Mouse (Mus musculus) left cerebral cortex, postnatal 14 days (tissue): ENCODE results near the gene 2310011J03Rik. TPM values are rescaled to one million over a fixed set of nuclear protein-coding genes. Genes with fewer than 3 reads are reported as not detected.
A peak's percentile ranks its signal among the peaks of the same experiment; 100 is the strongest.

Experiments
- DNase-seq, 2 experiments: peaks; one replicate each; pipeline ENCODE4 v3.0.0; 2021 to 2022; ENCODE audit warnings: low spot score in 2 of 2, mixed read lengths in 1 of 2
- intact Hi-C: fragments of 180-260 bp; cut with DNase I; formaldehyde crosslinking; loops from one replicate; pipeline ENCODE4 v1.15.1; 2025
- total RNA-seq, 2 experiments: library from RNA; stranded (reverse); gene quantifications; 2 replicates each; pipeline ENCODE4 v1.2.3; 2021

The 2310011J03Rik gene
- total RNA-seq, 2 experiments from 2014 or later = 21.2 to 25.5 TPM

- DNase-seq = no peak
- intact Hi-C loops = no loop called here
These were observed 1.6 kb upstream of the 2310011J03Rik start for GRCm38 (mm10) chr10:80321670-80322581.

GRCm38 (mm10) chr10:80321014-80321669 is 805 bp upstream of the 2310011J03Rik start:
- DNase-seq = no peak
- intact Hi-C loops = no loop called here

- no peak for DNase-seq
- intact Hi-C loops = no loop called here
These were observed 3.3 kb downstream of the 2310011J03Rik start for GRCm38 (mm10) chr10:80317011-80317410.

GRCm38 (mm10) chr10:80316359-80316781 is 4.0 kb downstream of the 2310011J03Rik start:
- DNase-seq = no peak
- intact Hi-C loops = no loop called here

GRCm38 (mm10) chr10:80315315-80315714 is 5.0 kb downstream of the 2310011J03Rik start:
- intact Hi-C loops = no loop called here
- no peak for DNase-seq

- intact Hi-C loops = no loop called here
- DNase-seq = no peak
These were observed 5.8 kb downstream of the 2310011J03Rik start for GRCm38 (mm10) chr10:80314494-80315001.

GRCm38 (mm10) chr10:80313627-80314201 is 6.6 kb downstream of the 2310011J03Rik start:
- no peak for DNase-seq
- intact Hi-C loops = no loop called here

- no peak for DNase-seq
- intact Hi-C loops = no loop called here
These were observed 7.5 kb downstream of the 2310011J03Rik start for GRCm38 (mm10) chr10:80312586-80313504.

GRCm38 (mm10) chr10:80311560-80311959 is 8.8 kb downstream of the 2310011J03Rik start:
- no peak for DNase-seq
- intact Hi-C loops = no loop called here

GRCm38 (mm10) chr10:80304862-80305261 is 15.5 kb downstream of the 2310011J03Rik start:
- intact Hi-C loops = no loop called here
- no peak for DNase-seq

GRCm38 (mm10) chr10:80304458-80304857 is 15.9 kb downstream of the 2310011J03Rik start:
- intact Hi-C loops = no loop called here
- DNase-seq = no peak

- DNase-seq = peak; percentile 66 to 75
- intact Hi-C loops = no loop called here
These were observed 17.9 kb downstream of the 2310011J03Rik start for GRCm38 (mm10) chr10:80302471-80302881.

GRCm38 (mm10) chr10:80302082-80302355 is 18.3 kb downstream of the 2310011J03Rik start:
- no peak for DNase-seq
- intact Hi-C loops = no loop called here

GRCm38 (mm10) chr10:80301256-80302081 is 18.9 kb downstream of the 2310011J03Rik start:
- intact Hi-C loops = no loop called here
- DNase-seq = no peak

GRCm38 (mm10) chr10:80300672-80301181 is 19.6 kb downstream of the 2310011J03Rik start:
- intact Hi-C loops = no loop called here
- DNase-seq = peak; percentile 62 to 74

- no peak for DNase-seq
- intact Hi-C loops = no loop called here
These were observed 20.5 kb downstream of the 2310011J03Rik start for GRCm38 (mm10) chr10:80299824-80300223.

- no peak for DNase-seq
- intact Hi-C loops = no loop called here
These were observed 21.0 kb downstream of the 2310011J03Rik start for GRCm38 (mm10) chr10:80299301-80299700.

- peak; percentile 95 for DNase-seq
- intact Hi-C loops = no loop called here
These were observed 21.6 kb downstream of the 2310011J03Rik start for GRCm38 (mm10) chr10:80298571-80299281.
